Mouse (Mus musculus) left cerebral cortex, adult 2 months (tissue): ENCODE measurements at regions not wholly inside any gene's neighbourhood (a gene's known extent, or its start where the extent isn't known, plus 50 kb on each side); places are given as distances from the start of the nearest gene placed in this dataset.

Experiments
- DNase-seq, 2 experiments: peaks; one replicate each; pipeline ENCODE4 v3.0.0; 2021 to 2022; ENCODE audit warnings: low spot score in 2 of 2, mixed read lengths in 1 of 2; ENCODE audit errors: extremely low spot score in 1 of 2
- H3K27ac ChIP-seq: fragments of 200-600 bp; 2 replicates; pipeline ENCODE4 v1.8.1; 2022
- H3K4me3 ChIP-seq: fragments of 200-600 bp; 2 replicates; pipeline ENCODE4 v1.8.1; 2022
- CTCF ChIP-seq: fragments of 200-600 bp; IDR thresholded peaks from 2 replicates; pipeline ENCODE4 v1.8.1; 2022; ENCODE audit warnings: antibody characterized with exemption, mild to moderate bottlenecking, moderate library complexity
- intact Hi-C: fragments of 180-260 bp; cut with DNase I; formaldehyde crosslinking; loops from one replicate; pipeline ENCODE4 v1.15.1; 2025

GRCm38 (mm10) chr14:46067102-46067801 lies 312.0 kb upstream of the Gm15217 start:
- no peak for TF ChIP-seq CTCF
- DNase-seq = no peak
- Histone ChIP-seq H3K27ac (no peak overlapping the region), H3K4me3 (no peak overlapping the region)
- intact Hi-C loops = loop anchor here (5.0 kb wide), 1 partner anchor 310 kb away; the partner anchor contains the start of gene Gm15217

GRCm38 (mm10) chr14:46071244-46071643 lies 308.0 kb upstream of the Gm15217 start:
- TF ChIP-seq CTCF = no peak
- DNase-seq = no peak
- intact Hi-C loops = no loop called here
- no peak overlapping the region for H3K27ac ChIP-seq
- no peak overlapping the region for H3K4me3 ChIP-seq

GRCm38 (mm10) chr14:46076738-46077137 lies 302.5 kb upstream of the Gm15217 start:
- TF ChIP-seq CTCF = peak; percentile 35
- Histone ChIP-seq H3K4me3 (no peak overlapping the region), H3K27ac (no peak overlapping the region)
- intact Hi-C loops = no loop called here
- DNase-seq = no peak

GRCm38 (mm10) chr14:46077406-46078131 lies 301.6 kb upstream of the Gm15217 start:
- no peak for DNase-seq
- Histone ChIP-seq H3K27ac (no peak overlapping the region), H3K4me3 (no peak overlapping the region)
- TF ChIP-seq CTCF = no peak
- intact Hi-C loops = no loop called here

- Histone ChIP-seq H3K4me3 (no peak overlapping the region), H3K27ac (no peak overlapping the region)
- intact Hi-C loops = no loop called here
- no peak for DNase-seq
- TF ChIP-seq CTCF = no peak
Observed at GRCm38 (mm10) chr14:46082646-46083045, 296.6 kb upstream of the Gm15217 start.

- Histone ChIP-seq H3K27ac (no peak overlapping the region), H3K4me3 (no peak overlapping the region)
- intact Hi-C loops = no loop called here
- DNase-seq = no peak
- TF ChIP-seq CTCF = no peak
Observed at GRCm38 (mm10) chr14:46088968-46089691, 290.1 kb upstream of the Gm15217 start.

GRCm38 (mm10) chr14:46115950-46116349 lies 263.3 kb upstream of the Gm15217 start:
- no peak for DNase-seq
- H3K27ac ChIP-seq = no peak overlapping the region
- H3K4me3 ChIP-seq = no peak overlapping the region
- intact Hi-C loops = no loop called here
- no peak for TF ChIP-seq CTCF

- no peak for DNase-seq
- no peak for TF ChIP-seq CTCF
- Histone ChIP-seq H3K4me3 (no peak overlapping the region), H3K27ac (no peak overlapping the region)
- intact Hi-C loops = no loop called here
Observed at GRCm38 (mm10) chr14:46126541-46126940, 252.7 kb upstream of the Gm15217 start.

GRCm38 (mm10) chr14:46129762-46130161 lies 249.5 kb upstream of the Gm15217 start:
- Histone ChIP-seq H3K4me3 (no peak overlapping the region), H3K27ac (no peak overlapping the region)
- no peak for DNase-seq
- no peak for TF ChIP-seq CTCF
- intact Hi-C loops = no loop called here

GRCm38 (mm10) chr14:46144175-46144574 lies 235.0 kb upstream of the Gm15217 start:
- DNase-seq = no peak
- intact Hi-C loops = no loop called here
- Histone ChIP-seq H3K27ac (no peak overlapping the region), H3K4me3 (no peak overlapping the region)
- no peak for TF ChIP-seq CTCF

- Histone ChIP-seq H3K27ac (no peak overlapping the region), H3K4me3 (no peak overlapping the region)
- intact Hi-C loops = no loop called here
- TF ChIP-seq CTCF = no peak
- no peak for DNase-seq
Observed at GRCm38 (mm10) chr14:46144707-46145106, 234.5 kb upstream of the Gm15217 start.

- Histone ChIP-seq H3K4me3 (no peak overlapping the region), H3K27ac (no peak overlapping the region)
- DNase-seq = no peak
- no peak for TF ChIP-seq CTCF
- intact Hi-C loops = no loop called here
Observed at GRCm38 (mm10) chr14:46145584-46145983, 233.6 kb upstream of the Gm15217 start.
